Mouse (Mus musculus) CD4-positive, CD25-positive, alpha-beta regulatory T cell, adult 9 weeks (primary cell): Measurements from ENCODE around the gene Olfr1341. TPM values are rescaled to one million over a fixed set of nuclear protein-coding genes. Genes with fewer than 3 reads are reported as not detected.

ENCODE experiments used
- polyA plus RNA-seq: library from polyadenylated mRNA; unstranded; fragments of 100-300 nt; shearing (Covaris generic); gene quantifications from one replicate; pipeline ENCODE4 v1.2.1, GENCODE M21; 2017

Gene Olfr1341
- polyA plus RNA-seq: not detected

DNA sequence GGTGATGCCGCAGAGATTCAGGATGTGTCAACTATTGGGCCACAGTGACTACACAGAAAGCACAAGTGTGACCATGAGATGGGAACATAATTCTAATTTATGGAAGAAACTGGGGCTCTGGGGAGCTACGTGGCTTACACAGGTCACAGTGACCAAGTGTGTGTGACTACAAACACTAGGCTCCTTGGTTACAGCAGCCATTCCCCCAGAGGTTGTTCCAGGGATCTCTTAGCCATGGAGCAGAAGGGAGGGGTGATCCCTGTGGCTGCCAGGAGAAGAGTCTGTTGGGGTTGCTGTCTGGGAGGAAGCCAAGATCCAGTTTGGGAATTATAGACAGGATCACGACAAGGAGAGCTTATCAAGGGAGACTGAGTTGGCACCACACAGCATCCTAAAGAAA, at the start of gene Olfr1341:
Gene Olfr1341, plus strand, starts transcription at position 301 of the 400 bp plus-strand sequence.

DNA sequence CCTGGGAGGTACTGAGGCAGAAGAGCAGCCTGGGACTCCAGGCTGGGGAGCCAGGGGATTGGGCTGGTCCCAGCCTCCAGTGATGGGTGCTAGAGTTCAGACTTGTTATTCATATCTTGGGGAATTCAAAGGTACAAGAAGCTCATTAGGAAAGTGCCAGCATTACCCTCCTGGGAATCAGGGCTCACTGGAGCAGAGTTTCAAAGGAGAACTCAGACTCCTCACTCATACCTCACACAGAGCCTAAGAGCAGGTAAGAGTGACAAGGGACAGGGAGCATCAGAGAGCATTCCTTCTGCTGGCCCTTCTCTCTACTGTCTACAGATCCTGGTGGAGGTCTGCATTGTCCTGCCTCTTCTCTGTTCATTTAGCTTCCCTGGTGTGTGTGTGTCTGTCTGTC, 44.7 kb upstream of the Olfr1341 start, which contains the start of gene Olfr62:
Gene Olfr62, plus strand, starts transcription at position 301 of the 400 bp plus-strand sequence.

GRCm38 (mm10) chr4:118692412-118692973, 10.8 kb upstream of the Olfr1341 start, which contains the start of gene Olfr1342:
Gene Olfr1342, minus strand, starts transcription at chr4:118692756.

DNA sequence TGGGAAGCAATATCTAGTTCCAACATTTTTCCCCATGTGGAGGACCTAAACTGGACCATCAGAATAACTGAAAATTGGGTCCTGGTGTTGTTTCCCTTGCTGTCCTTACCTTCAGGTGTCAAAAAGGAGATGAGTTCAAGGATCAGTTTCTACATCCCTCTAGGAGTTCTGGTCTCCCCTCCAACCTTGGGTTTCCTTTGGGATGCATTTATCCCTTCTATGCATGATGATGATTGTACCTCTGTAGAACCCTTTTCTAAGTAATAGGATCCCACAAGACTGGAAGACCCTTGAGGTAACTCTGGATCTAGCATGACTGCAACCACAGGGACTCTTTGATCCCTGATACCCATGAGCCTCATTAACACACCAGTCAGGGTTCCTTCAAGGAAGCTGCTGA, 16.5 kb downstream of the Olfr1341 start, which contains the start of gene Olfr1340:
Gene Olfr1340, plus strand, starts transcription at position 301 of the 400 bp plus-strand sequence.

DNA sequence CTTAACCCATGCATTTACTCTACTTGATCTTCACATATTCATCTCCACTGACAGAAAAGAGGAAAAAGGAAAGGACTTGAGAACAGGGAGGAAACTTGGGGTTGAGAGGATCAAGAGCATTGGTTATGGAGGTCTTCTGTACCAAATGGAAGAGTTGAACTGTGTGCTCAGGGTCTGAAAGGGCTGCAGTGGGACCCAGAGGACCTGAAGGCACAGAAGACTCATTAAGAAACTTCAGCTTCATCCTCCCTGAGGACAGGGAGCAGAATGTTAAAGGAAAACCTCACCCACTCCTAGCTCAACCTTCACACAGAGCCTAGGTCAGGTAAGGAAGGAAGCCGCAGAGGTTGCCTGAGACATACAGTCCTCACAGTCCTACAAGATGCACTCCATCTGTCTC, 28.6 kb downstream of the Olfr1341 start, which contains the start of gene Olfr1339:
Gene Olfr1339, plus strand, starts transcription at position 301 of the 400 bp plus-strand sequence.

GRCm38 (mm10) chr4:118758637-118759036, 55.3 kb downstream of the Olfr1341 start, which contains the start of gene Olfr1338:
Gene Olfr1338, minus strand, starts transcription at chr4:118758737.

Other genes with a start within 250 kb of the Olfr1341 start
- not detected for gene Mpl, start 246.0 kb upstream of the Olfr1341 start, polyA plus RNA-seq
- gene Tie1, start 213.5 kb upstream of the Olfr1341 start, polyA plus RNA-seq: not detected
- not detected for gene 2610528J11Rik, start 176.5 kb upstream of the Olfr1341 start, polyA plus RNA-seq
- gene Tmem125, start 159.5 kb upstream of the Olfr1341 start, polyA plus RNA-seq: not detected
- not detected for gene Cfap57, start 82.7 kb upstream of the Olfr1341 start, polyA plus RNA-seq
- gene Ebna1bp2, start 82.7 kb upstream of the Olfr1341 start, polyA plus RNA-seq: 195 TPM
- gene Olfr62, start 44.6 kb upstream of the Olfr1341 start, polyA plus RNA-seq: not detected
- gene Olfr1342, start 10.8 kb upstream of the Olfr1341 start, polyA plus RNA-seq: not detected
- gene Olfr1340, start 16.6 kb downstream of the Olfr1341 start, polyA plus RNA-seq: not detected
- not detected for gene Olfr1339, start 28.7 kb downstream of the Olfr1341 start, polyA plus RNA-seq
- gene Olfr1338, start 55.2 kb downstream of the Olfr1341 start, polyA plus RNA-seq: not detected
- not detected for gene Olfr1337, start 79.1 kb downstream of the Olfr1341 start, polyA plus RNA-seq
- gene Olfr1335, start 106.4 kb downstream of the Olfr1341 start, polyA plus RNA-seq: not detected
- gene Olfr1333, start 132.8 kb downstream of the Olfr1341 start, polyA plus RNA-seq: not detected
- gene Olfr1331, start 161.1 kb downstream of the Olfr1341 start, polyA plus RNA-seq: not detected
- not detected for gene Olfr1330, start 185.1 kb downstream of the Olfr1341 start, polyA plus RNA-seq
- not detected for gene Olfr1329, start 213.9 kb downstream of the Olfr1341 start, polyA plus RNA-seq
- not detected for gene Olfr1328, start 235.1 kb downstream of the Olfr1341 start, polyA plus RNA-seq